Comparison of ENCODE assay signal across 16 mouse cellular contexts in the genomic region with DNA sequence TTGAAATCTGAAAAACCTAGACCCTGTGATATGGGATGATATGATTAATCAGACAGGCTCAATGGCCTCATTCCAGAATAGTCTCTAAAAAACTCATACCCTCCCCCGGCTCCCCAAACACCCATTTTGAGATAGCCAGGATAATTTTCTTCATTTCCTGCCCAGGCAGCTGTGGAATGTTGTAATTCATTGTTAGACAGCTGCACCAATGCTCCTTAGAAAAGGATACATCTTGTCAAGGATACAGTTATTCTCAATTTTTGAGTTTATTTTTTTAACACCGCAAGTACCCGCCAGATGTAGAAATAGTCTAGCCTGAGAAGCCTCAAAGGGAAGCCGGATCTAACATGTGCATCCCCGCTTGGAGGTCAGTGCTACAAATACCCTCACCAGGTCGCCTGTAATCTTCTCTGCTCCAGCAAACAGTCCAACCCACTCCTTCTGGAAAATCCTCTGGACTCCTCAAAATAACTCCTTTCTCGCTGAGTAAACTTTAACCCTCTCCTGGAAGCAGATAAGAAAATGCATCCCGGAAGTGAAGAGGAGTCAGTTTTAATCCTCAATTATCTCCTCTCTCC.
DNase-seq lines count a peak whose midpoint lies in the region; ATAC-seq lines count a peak whose summit lies in the region.
"Had no signal": no experiment of that assay in that cellular context is flagged by ENCODE, and none has a peak within 500 bp of the region (broad histone marks: within the 10 kb centered on the region; RNA-seq: fewer than 3 reads in every experiment).

No protein-coding gene starts in this region.

- no peak for DNase-seq in heart, embryonic 10.5 days (ENCODE audit: low spot score)
- DNase-seq in Muller cell, postnatal 12 days (ENCODE audit: inconsistent ontology term), result peak; percentile 19
- DNase-seq in cerebellum, adult 18-20 months, result no peak
- DNase-seq: cerebellum, adult 8-10 months; lung, postnatal 4 days; right cerebral cortex, postnatal 4 days had no signal

- H3K36me3 ChIP-seq in heart, embryonic 10.5 days, result no peaks in the 10 kb centered on the region
- no peaks in the 10 kb centered on the region for H3K36me3 ChIP-seq in heart, embryonic 12.5 days
- H3K36me3 ChIP-seq in kidney, embryonic 16.5 days (ENCODE audit: insufficient read depth, low read length), result no peaks in the 10 kb centered on the region
- H3K36me3 ChIP-seq: embryonic facial prominence, embryonic 12.5 days; midbrain, embryonic 15.5 days; neural tube, embryonic 12.5 days had no signal

- H3K9me3 ChIP-seq in heart, embryonic 10.5 days, result no peaks in the 10 kb centered on the region
- no peaks in the 10 kb centered on the region for H3K9me3 ChIP-seq in heart, embryonic 12.5 days (replicated peaks)
- no peaks in the 10 kb centered on the region for H3K9me3 ChIP-seq in kidney, embryonic 16.5 days (ENCODE audit: low read length)
- H3K9me3 ChIP-seq: embryonic facial prominence, embryonic 12.5 days; midbrain, embryonic 15.5 days; neural tube, embryonic 12.5 days had no signal

- no peak overlapping the region for H3K9ac ChIP-seq in heart, embryonic 12.5 days
- H3K9ac ChIP-seq in kidney, embryonic 16.5 days (replicated peaks; ENCODE audit: low read length), result no peak overlapping the region
- H3K9ac ChIP-seq: embryonic facial prominence, embryonic 12.5 days; liver, embryonic 14.5 days; midbrain, embryonic 15.5 days; neural tube, embryonic 12.5 days had no signal

- H3K4me1 ChIP-seq in heart, embryonic 10.5 days, result peaks cover 30% of the 10 kb centered on the region
- peaks cover 29% of the 10 kb centered on the region for H3K4me1 ChIP-seq in heart, embryonic 12.5 days (replicated peaks)
- H3K4me1 ChIP-seq in brown adipose tissue, adult 24 weeks (ENCODE audit: control insufficient read depth, insufficient read depth, insufficient read length, low read length), result peaks cover 7% of the 10 kb centered on the region; the same call in 1 of the 2 replicates
- H3K4me1 ChIP-seq in kidney, embryonic 16.5 days (ENCODE audit: insufficient read depth, low read length), result peaks cover 5% of the 10 kb centered on the region; the same call in 1 of the 2 replicates
- H3K4me1 ChIP-seq: midbrain, embryonic 15.5 days; neural tube, embryonic 12.5 days had no signal

- ATAC-seq in heart, embryonic 12.5 days (ENCODE audit: insufficient number of reproducible peaks, low FRiP score), result no peak
- 0 out of 2 replicates have a peak, but pooled peaks have one; percentile 39 for ATAC-seq in kidney, embryonic 16.5 days (ENCODE audit: low FRiP score, low TSS enrichment)
- ATAC-seq in erythroid progenitor cell, adult 5-6 weeks (replicated peaks; ENCODE audit: low FRiP score, poor library complexity, severe bottlenecking), result no peak
- ATAC-seq: hindbrain, postnatal 0 days; midbrain, embryonic 15.5 days had no signal

- 29% methylated on average over 8 of the region's 8 CpGs for WGBS in heart, embryonic 10.5 days
- 14% methylated on average over 8 of the region's 8 CpGs for WGBS in heart, embryonic 12.5 days
- WGBS in kidney, embryonic 16.5 days, result 29% methylated on average over 8 of the region's 8 CpGs

- peak overlapping the region; percentile 36; the same call in 1 of the 2 replicates for H3K27ac ChIP-seq in heart, embryonic 10.5 days
- H3K27ac ChIP-seq in heart, embryonic 12.5 days (ENCODE audit: poor library complexity, severe bottlenecking), result no peak overlapping the region
- peak overlapping the region; percentile 2; the same call in 1 of the 2 replicates for H3K27ac ChIP-seq in brown adipose tissue, adult 24 weeks (replicated peaks; ENCODE audit: low read depth, low read length)
- peak overlapping the region; percentile 37; the same call in 1 of the 2 replicates for H3K27ac ChIP-seq in kidney, embryonic 16.5 days (ENCODE audit: low read length)
- H3K27ac ChIP-seq: embryonic facial prominence, embryonic 12.5 days; hindbrain, postnatal 0 days; liver, embryonic 14.5 days; midbrain, embryonic 15.5 days; neural tube, embryonic 12.5 days had no signal

- H3K27me3 ChIP-seq in heart, embryonic 10.5 days (ENCODE audit: insufficient read depth, poor library complexity, severe bottlenecking), result no peaks in the 10 kb centered on the region
- H3K27me3 ChIP-seq in heart, embryonic 12.5 days (replicated peaks), result no peaks in the 10 kb centered on the region
- H3K27me3 ChIP-seq in kidney, embryonic 16.5 days (ENCODE audit: insufficient read depth, low read length), result no peaks in the 10 kb centered on the region
- H3K27me3 ChIP-seq: CH12.LX; embryonic facial prominence, embryonic 12.5 days; neural tube, embryonic 12.5 days had no signal

- no peak overlapping the region; the same call in 1 of the 2 replicates for H3K4me2 ChIP-seq in heart, embryonic 12.5 days
- H3K4me2 ChIP-seq in kidney, embryonic 16.5 days (replicated peaks; ENCODE audit: low read depth, low read length), result no peak overlapping the region
- H3K4me2 ChIP-seq: embryonic facial prominence, embryonic 12.5 days; midbrain, embryonic 15.5 days; neural tube, embryonic 12.5 days had no signal

- no peak overlapping the region for H3K4me3 ChIP-seq in heart, embryonic 10.5 days
- no peak overlapping the region for H3K4me3 ChIP-seq in heart, embryonic 12.5 days
- H3K4me3 ChIP-seq in brown adipose tissue, adult 24 weeks (ENCODE audit: insufficient read depth, low read depth, low read length), result no peak overlapping the region
- no peak overlapping the region for H3K4me3 ChIP-seq in kidney, embryonic 16.5 days (ENCODE audit: low read length)
- H3K4me3 ChIP-seq: embryonic facial prominence, embryonic 12.5 days; midbrain, embryonic 15.5 days; neural tube, embryonic 12.5 days had no signal
